Mouse (Mus musculus): ENCODE results near the gene Med10. TPM values are rescaled to one million over a fixed set of nuclear protein-coding genes. Genes with fewer than 3 reads are reported as not detected.

The Med10 gene
- total and polyA plus RNA-seq, 3 experiments: 19.3 to 22.9 (median 19.7) TPM

GRCm38 (mm10) chr13:69794808-69795207, 7.4 kb upstream of the Med10 start:
- H3K27ac ChIP-seq: no peak overlapping the region
- H3K27me3 ChIP-seq (ENCODE audit: control insufficient read depth, insufficient read depth, low read length): no peaks in the 10 kb centered on the region
- intact Hi-C loops (cut with DNase I): no loop called here
- 62% methylated on average over 7 of the region's 7 CpGs for WGBS
- no peaks in the 10 kb centered on the region for H3K4me1 ChIP-seq (ENCODE audit: control insufficient read depth, insufficient read depth, low read length)
- H3K79me2 ChIP-seq (replicated peaks; ENCODE audit: control insufficient read depth, insufficient read depth, low read length): no peaks in the 10 kb centered on the region
- H3K9ac ChIP-seq (ENCODE audit: low read depth, low read length): no peak overlapping the region
- H3K36me3 ChIP-seq (ENCODE audit: control insufficient read depth, insufficient read depth, low read length): no peaks in the 10 kb centered on the region
- TF ChIP-seq CTCF (IDR thresholded peaks at IDR 0.05) (no peak), EP300 (IDR thresholded peaks at IDR 0.05; ENCODE audit: insufficient read depth, low read depth, low read length) (no peak), POLR2A (IDR thresholded peaks at IDR 0.05; ENCODE audit: insufficient read depth, low read depth, low read length) (no peak)
- no peak overlapping the region for H3K4me3 ChIP-seq
- DNase-seq: no peak

- intact Hi-C loops (cut with DNase I): loop anchor here (5.0 to 10.0 kb wide), 2 partner anchors 198 to 1225 kb away; partner anchors contain the start of genes Fastkd3, Mtrr and Srd5a1
- Histone ChIP-seq H3K9ac (ENCODE audit: low read depth, low read length) (peak overlapping the region; percentile 81), H3K79me2 (replicated peaks; ENCODE audit: control insufficient read depth, insufficient read depth, low read length) (peaks cover 1% of the 10 kb centered on the region), H3K4me1 (ENCODE audit: control insufficient read depth, insufficient read depth, low read length) (peaks cover 6% of the 10 kb centered on the region), H3K36me3 (ENCODE audit: control insufficient read depth, insufficient read depth, low read length) (no peaks in the 10 kb centered on the region), H3K27ac (peak overlapping the region; percentile 78), H3K27me3 (ENCODE audit: control insufficient read depth, insufficient read depth, low read length) (no peaks in the 10 kb centered on the region), H3K4me3 (peak overlapping the region; percentile 95)
- 1% methylated on average over 55 of the region's 55 CpGs for WGBS
- peak; percentile 88 to 89 for DNase-seq
- TF ChIP-seq POLR2A (IDR thresholded peaks at IDR 0.05; ENCODE audit: insufficient read depth, low read depth, low read length) (peak; percentile 76), EP300 (IDR thresholded peaks at IDR 0.05; ENCODE audit: insufficient read depth, low read depth, low read length) (no peak)
Observed at GRCm38 (mm10) chr13:69809681-69810611, 7.8 kb downstream of the Med10 start.

GRCm38 (mm10) chr13:69810936-69811680, 8.9 kb downstream of the Med10 start:
- TF ChIP-seq CTCF (IDR thresholded peaks at IDR 0.05): no peak
- no peak for TF ChIP-seq EP300 (IDR thresholded peaks at IDR 0.05; ENCODE audit: insufficient read depth, low read depth, low read length)
- TF ChIP-seq POLR2A (IDR thresholded peaks at IDR 0.05; ENCODE audit: insufficient read depth, low read depth, low read length): no peak
- Histone ChIP-seq H3K79me2 (replicated peaks; ENCODE audit: control insufficient read depth, insufficient read depth, low read length) (peaks cover 1% of the 10 kb centered on the region), H3K9ac (ENCODE audit: low read depth, low read length) (no peak overlapping the region), H3K27ac (no peak overlapping the region), H3K4me3 (no peak overlapping the region), H3K36me3 (ENCODE audit: control insufficient read depth, insufficient read depth, low read length) (no peaks in the 10 kb centered on the region), H3K27me3 (ENCODE audit: control insufficient read depth, insufficient read depth, low read length) (no peaks in the 10 kb centered on the region), H3K4me1 (ENCODE audit: control insufficient read depth, insufficient read depth, low read length) (peaks cover 6% of the 10 kb centered on the region)
- intact Hi-C loops (cut with DNase I): loop anchor here (5.0 to 10.0 kb wide), 2 partner anchors 199 to 1226 kb away; partner anchors contain the start of genes Fastkd3, Mtrr and Srd5a1
- 60% methylated on average over 14 of the region's 14 CpGs for WGBS
- DNase-seq: no peak

GRCm38 (mm10) chr13:69813870-69814269, 11.7 kb downstream of the Med10 start:
- H3K27me3 ChIP-seq (ENCODE audit: control insufficient read depth, insufficient read depth, low read length): no peaks in the 10 kb centered on the region
- peaks cover 1% of the 10 kb centered on the region for H3K79me2 ChIP-seq (replicated peaks; ENCODE audit: control insufficient read depth, insufficient read depth, low read length)
- intact Hi-C loops (cut with DNase I): loop anchor here (5.0 to 10.0 kb wide), 2 partner anchors 202 to 1229 kb away; partner anchors contain the start of genes Fastkd3, Mtrr and Srd5a1
- DNase-seq: no peak
- 83% methylated on average over 5 of the region's 5 CpGs for WGBS
- H3K36me3 ChIP-seq (ENCODE audit: control insufficient read depth, insufficient read depth, low read length): no peaks in the 10 kb centered on the region
- peaks cover 6% of the 10 kb centered on the region for H3K4me1 ChIP-seq (ENCODE audit: control insufficient read depth, insufficient read depth, low read length)
- no peak overlapping the region for H3K9ac ChIP-seq (ENCODE audit: low read depth, low read length)
- no peak overlapping the region for H3K27ac ChIP-seq
- TF ChIP-seq POLR2A (IDR thresholded peaks at IDR 0.05; ENCODE audit: insufficient read depth, low read depth, low read length) (no peak), EP300 (IDR thresholded peaks at IDR 0.05; ENCODE audit: insufficient read depth, low read depth, low read length) (no peak)
- H3K4me3 ChIP-seq: no peak overlapping the region

GRCm38 (mm10) chr13:69818306-69818705, 16.1 kb downstream of the Med10 start:
- Histone ChIP-seq H3K79me2 (replicated peaks; ENCODE audit: control insufficient read depth, insufficient read depth, low read length) (no peaks in the 10 kb centered on the region), H3K4me1 (ENCODE audit: control insufficient read depth, insufficient read depth, low read length) (no peaks in the 10 kb centered on the region), H3K9ac (ENCODE audit: low read depth, low read length) (no peak overlapping the region), H3K36me3 (ENCODE audit: control insufficient read depth, insufficient read depth, low read length) (no peaks in the 10 kb centered on the region), H3K4me3 (no peak overlapping the region), H3K27me3 (ENCODE audit: control insufficient read depth, insufficient read depth, low read length) (no peaks in the 10 kb centered on the region), H3K27ac (no peak overlapping the region)
- TF ChIP-seq EP300 (IDR thresholded peaks at IDR 0.05; ENCODE audit: insufficient read depth, low read depth, low read length): no peak
- no peak for TF ChIP-seq POLR2A (IDR thresholded peaks at IDR 0.05; ENCODE audit: insufficient read depth, low read depth, low read length)
- TF ChIP-seq CTCF (IDR thresholded peaks at IDR 0.05): no peak
- intact Hi-C loops (cut with DNase I): loop anchor here (10.0 kb wide), 1 partner anchor 1234 kb away; the partner anchor contains the start of genes Fastkd3 and Mtrr
- no peak for DNase-seq
- 83% methylated on average over 4 of the region's 4 CpGs for WGBS
